In the genomic region with DNA sequence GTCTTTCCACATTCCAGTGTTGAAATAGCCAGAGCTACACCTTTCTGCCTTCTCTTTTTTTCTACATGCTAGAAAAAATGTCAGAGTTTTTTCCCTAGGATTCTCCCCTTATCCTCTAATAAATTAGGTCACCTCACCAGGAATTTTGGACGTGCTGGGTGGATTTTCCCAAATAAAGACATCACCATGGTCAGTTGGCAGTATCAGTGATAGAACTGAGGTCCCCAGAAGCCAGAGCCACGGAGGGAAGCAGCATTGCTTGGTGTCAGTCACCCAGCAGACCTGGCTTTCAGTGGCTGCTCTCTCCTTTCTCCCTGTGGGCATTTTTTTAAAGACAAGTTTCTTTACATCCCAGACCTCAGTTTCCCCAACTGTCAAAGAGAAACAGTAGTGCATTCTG, we compare ENCODE assay signal across 27 mouse cellular contexts.
"Had no signal": no experiment of that assay in that cellular context is flagged by ENCODE, and none has a peak within 500 bp of the region (broad histone marks: within the 10 kb centered on the region; RNA-seq: fewer than 3 reads in every experiment).

No protein-coding gene starts in this region.

- ATAC-seq: forebrain, embryonic 13.5 days; forebrain, embryonic 14.5 days; forebrain, embryonic 15.5 days; forebrain, embryonic 16.5 days; forebrain, postnatal 0 days had no signal

- H3K4me3 ChIP-seq: embryonic facial prominence, embryonic 10.5 days; embryonic facial prominence, embryonic 12.5 days; embryonic facial prominence, embryonic 13.5 days; embryonic facial prominence, embryonic 15.5 days; erythroblast, embryonic 14.5 days; forebrain, embryonic 10.5 days; forebrain, embryonic 12.5 days; forebrain, embryonic 13.5 days; forebrain, embryonic 15.5 days; gastrocnemius, adult 2 months; heart, adult 2 months; heart, embryonic 10.5 days had no signal

- H3K4me1 ChIP-seq: embryonic facial prominence, embryonic 15.5 days; forebrain, embryonic 10.5 days had no signal

- H3K36me3 ChIP-seq: embryonic facial prominence, embryonic 10.5 days; embryonic facial prominence, embryonic 12.5 days; embryonic facial prominence, embryonic 13.5 days; embryonic facial prominence, embryonic 15.5 days; forebrain, embryonic 10.5 days; forebrain, embryonic 12.5 days; forebrain, embryonic 15.5 days; heart, embryonic 10.5 days had no signal

- H3K9ac ChIP-seq: embryonic facial prominence, embryonic 12.5 days; embryonic facial prominence, embryonic 13.5 days; embryonic facial prominence, embryonic 15.5 days; forebrain, embryonic 12.5 days; forebrain, embryonic 13.5 days; forebrain, embryonic 15.5 days; forebrain, postnatal 0 days had no signal

- DNase-seq: cerebellum, adult 18-20 months; cerebellum, adult 8-10 months; cerebellum, adult 9-10 months; cerebellum, adult 9-11 months; cerebellum, postnatal 25 days; cerebellum, postnatal 36 days; embryo, embryonic 11 days; forebrain, postnatal 0 days; gastrocnemius, adult 2 months; gastrocnemius, postnatal 10 days; gastrocnemius, postnatal 14 days; gastrocnemius, postnatal 25 days; gastrocnemius, postnatal 36 days; heart, adult 18-20 months; heart, adult 2 months had no signal

- H3K4me2 ChIP-seq: embryonic facial prominence, embryonic 12.5 days; embryonic facial prominence, embryonic 13.5 days; embryonic facial prominence, embryonic 15.5 days; forebrain, embryonic 12.5 days; forebrain, embryonic 13.5 days; forebrain, embryonic 15.5 days had no signal

- H3K27ac ChIP-seq: embryonic facial prominence, embryonic 10.5 days; embryonic facial prominence, embryonic 12.5 days; embryonic facial prominence, embryonic 13.5 days; embryonic facial prominence, embryonic 15.5 days; forebrain, embryonic 10.5 days; forebrain, embryonic 12.5 days; forebrain, embryonic 13.5 days; forebrain, embryonic 15.5 days; gastrocnemius, adult 2 months; heart, adult 2 months; heart, embryonic 10.5 days had no signal

- H3K27me3 ChIP-seq: embryonic facial prominence, embryonic 12.5 days; embryonic facial prominence, embryonic 13.5 days; embryonic facial prominence, embryonic 15.5 days; forebrain, embryonic 12.5 days; forebrain, embryonic 13.5 days; forebrain, embryonic 15.5 days had no signal

- H3K9me3 ChIP-seq: embryonic facial prominence, embryonic 10.5 days; embryonic facial prominence, embryonic 12.5 days; embryonic facial prominence, embryonic 15.5 days; forebrain, embryonic 10.5 days; forebrain, embryonic 13.5 days; forebrain, embryonic 15.5 days; heart, embryonic 10.5 days had no signal
